Mouse (Mus musculus) stomach, postnatal 0 days (tissue): ENCODE data around the gene Cdc42se1.

Experiments used
- CTCF ChIP-seq: IDR thresholded peaks from 2 replicates; pipeline ENCODE4 v1.5.1; 2016; ENCODE audit warnings: antibody characterized with exemption, low read depth, mild to moderate bottlenecking, moderate library complexity
- EP300 ChIP-seq: optimal IDR thresholded peaks from 2 replicates; pipeline ENCODE3; 2016; ENCODE audit warnings: antibody characterized with exemption

- TF ChIP-seq CTCF (no peak), EP300 (no peak)
Observed at GRCm38 (mm10) chr3:95246465-95247231, 18.1 kb downstream of the Cdc42se1 start.
